Mouse (Mus musculus) C2C12 (cell line): ENCODE data around the gene Ggta1. TPM values are rescaled to one million over a fixed set of nuclear protein-coding genes. Genes with fewer than 3 reads are reported as not detected.
"Not testable (repeated sequence)": the region's sequence is repeated elsewhere in the genome, so short reads cannot be mapped to it uniquely, and the experiment has no call there.

Source experiments
- H3K27me3 ChIP-seq: one replicate; pipeline ENCODE4 v1.6.1; 2011; ENCODE audit not compliant: control insufficient read depth, insufficient read depth, insufficient read length
- H3K36me3 ChIP-seq: one replicate; pipeline ENCODE4 v1.6.1; 2011; ENCODE audit not compliant: control insufficient read depth, insufficient read depth
- H3K4me3 ChIP-seq: one replicate; pipeline ENCODE4 v1.5.1; 2011; ENCODE audit warnings: mild to moderate bottlenecking, control low read depth; ENCODE audit not compliant: poor library complexity, insufficient read depth, severe bottlenecking
- H3K79me2 ChIP-seq: one replicate; pipeline ENCODE4 v1.6.1; 2011; ENCODE audit not compliant: control insufficient read depth, insufficient read depth
- H3K79me3 ChIP-seq: one replicate; pipeline ENCODE4 v1.6.1; 2011; ENCODE audit warnings: low read depth, control low read depth
- H3ac ChIP-seq: one replicate; pipeline ENCODE3; 2011; ENCODE audit warnings: low read depth; ENCODE audit not compliant: control insufficient read depth, insufficient read length
- CEBPB ChIP-seq: IDR thresholded peaks from one replicate; pipeline ENCODE4 v1.6.1; 2011; ENCODE audit warnings: low read depth, mild to moderate bottlenecking, control low read depth, moderate library complexity
- CTCF ChIP-seq: IDR thresholded peaks from one replicate; pipeline ENCODE4 v1.5.1; 2011; ENCODE audit not compliant: control insufficient read depth, insufficient read depth, insufficient read length
- FOSL1 ChIP-seq: IDR thresholded peaks from one replicate; pipeline ENCODE4 v1.8.0; 2011; ENCODE audit warnings: mild to moderate bottlenecking, low read length; ENCODE audit not compliant: poor library complexity, insufficient read depth, severe bottlenecking
- MAX ChIP-seq: IDR thresholded peaks from one replicate; pipeline ENCODE4 v1.6.1; 2011; ENCODE audit warnings: mild to moderate bottlenecking, control low read depth
- MYOD1 ChIP-seq: IDR thresholded peaks from one replicate; pipeline ENCODE4 v1.6.1; 2011; ENCODE audit warnings: low read depth; ENCODE audit not compliant: control insufficient read depth, insufficient read length
- MYOG ChIP-seq: IDR thresholded peaks from one replicate; pipeline ENCODE4 v1.6.1; 2011; ENCODE audit not compliant: control insufficient read depth, insufficient read length; ENCODE audit errors: extremely low read depth
- USF1 ChIP-seq: IDR thresholded peaks from one replicate; pipeline ENCODE4 v1.6.1; 2011; ENCODE audit warnings: low read depth, mild to moderate bottlenecking, control low read depth, moderate library complexity
- polyA plus RNA-seq: library from polyadenylated mRNA; unstranded; fragments of >200 nt; fragmentation: generic; extraction: Trizol; gene quantifications from one replicate; pipeline ENCODE4 v1.2.1, GENCODE M21; 2012; ENCODE audit warnings: missing spikeins

Gene Ggta1
- polyA plus RNA-seq, 1 experiment: 7.1 TPM

- peaks cover 29% of the 10 kb centered on the region for H3K79me3 ChIP-seq
- H3K79me2 ChIP-seq: peaks cover 52% of the 10 kb centered on the region
- H3K4me3 ChIP-seq: peak overlapping the region; percentile 50
- TF ChIP-seq FOSL1: no peak
- no peak for TF ChIP-seq MYOD1
- TF ChIP-seq CEBPB: peak; percentile 68
- no peak for TF ChIP-seq MAX
- no peak for TF ChIP-seq MYOG
- TF ChIP-seq CTCF: no peak
- no peaks in the 10 kb centered on the region for H3K27me3 ChIP-seq
- peak overlapping the region; percentile 91 for H3ac ChIP-seq
- no peaks in the 10 kb centered on the region for H3K36me3 ChIP-seq
Observed at GRCm38 (mm10) chr2:35461131-35461947, 1.7 kb downstream of the Ggta1 start.

GRCm38 (mm10) chr2:35460378-35460880 lies 2.6 kb downstream of the Ggta1 start:
- Histone ChIP-seq H3K36me3 (no peaks in the 10 kb centered on the region), H3K79me2 (peaks cover 59% of the 10 kb centered on the region), H3ac (no peak overlapping the region), H3K4me3 (no peak overlapping the region), H3K27me3 (no peaks in the 10 kb centered on the region), H3K79me3 (peaks cover 29% of the 10 kb centered on the region)
- TF ChIP-seq MAX: no peak
- no peak for TF ChIP-seq USF1
- no peak for TF ChIP-seq MYOD1
- no peak for TF ChIP-seq CTCF
- no peak for TF ChIP-seq FOSL1
- TF ChIP-seq MYOG: no peak
- no peak for TF ChIP-seq CEBPB

GRCm38 (mm10) chr2:35459316-35459715 lies 3.7 kb downstream of the Ggta1 start:
- Histone ChIP-seq H3ac (no peak overlapping the region), H3K27me3 (no peaks in the 10 kb centered on the region), H3K4me3 (no peak overlapping the region), H3K36me3 (no peaks in the 10 kb centered on the region), H3K79me2 (peaks cover 70% of the 10 kb centered on the region), H3K79me3 (peaks cover 29% of the 10 kb centered on the region)
- TF ChIP-seq CEBPB (no peak), MYOD1 (no peak), CTCF (no peak), FOSL1 (no peak), USF1 (no peak), MYOG (no peak), MAX (no peak)

GRCm38 (mm10) chr2:35458421-35458820 lies 4.6 kb downstream of the Ggta1 start:
- Histone ChIP-seq H3K4me3 (no peak overlapping the region), H3ac (no peak overlapping the region), H3K79me3 (peaks cover 31% of the 10 kb centered on the region), H3K36me3 (no peaks in the 10 kb centered on the region), H3K27me3 (no peaks in the 10 kb centered on the region), H3K79me2 (peaks cover 79% of the 10 kb centered on the region)
- TF ChIP-seq CEBPB (no peak), MYOD1 (no peak), CTCF (no peak), USF1 (no peak), MAX (no peak), MYOG (no peak), FOSL1 (no peak)

- no peak overlapping the region for H3K4me3 ChIP-seq
- no peak for TF ChIP-seq CEBPB
- no peak for TF ChIP-seq MAX
- no peak for TF ChIP-seq CTCF
- no peak for TF ChIP-seq FOSL1
- TF ChIP-seq MYOD1: no peak
- TF ChIP-seq MYOG: no peak
- TF ChIP-seq USF1: no peak
- no peaks in the 10 kb centered on the region for H3K27me3 ChIP-seq
- peaks cover 24% of the 10 kb centered on the region for H3K79me3 ChIP-seq
- no peak overlapping the region for H3ac ChIP-seq
- H3K36me3 ChIP-seq: no peaks in the 10 kb centered on the region
- peaks cover 90% of the 10 kb centered on the region for H3K79me2 ChIP-seq
Observed at GRCm38 (mm10) chr2:35453736-35454135, 9.3 kb downstream of the Ggta1 start.

- H3K36me3 ChIP-seq, H3K4me3 ChIP-seq, H3ac ChIP-seq, H3K27me3 ChIP-seq: not testable (repeated sequence)
- Histone ChIP-seq H3K79me2 (peaks cover 91% of the 10 kb centered on the region), H3K79me3 (peaks cover 21% of the 10 kb centered on the region)
Observed at GRCm38 (mm10) chr2:35452695-35453094, 10.3 kb downstream of the Ggta1 start.
